Mouse (Mus musculus) retina, embryonic 14.5 days (tissue): ENCODE data around the gene Snap25.

Experiments used
- DNase-seq: peaks from one replicate; pipeline ENCODE4 v3.0.0-alpha.2; 2015; ENCODE audit warnings: low spot score

Gene Snap25

DNA sequence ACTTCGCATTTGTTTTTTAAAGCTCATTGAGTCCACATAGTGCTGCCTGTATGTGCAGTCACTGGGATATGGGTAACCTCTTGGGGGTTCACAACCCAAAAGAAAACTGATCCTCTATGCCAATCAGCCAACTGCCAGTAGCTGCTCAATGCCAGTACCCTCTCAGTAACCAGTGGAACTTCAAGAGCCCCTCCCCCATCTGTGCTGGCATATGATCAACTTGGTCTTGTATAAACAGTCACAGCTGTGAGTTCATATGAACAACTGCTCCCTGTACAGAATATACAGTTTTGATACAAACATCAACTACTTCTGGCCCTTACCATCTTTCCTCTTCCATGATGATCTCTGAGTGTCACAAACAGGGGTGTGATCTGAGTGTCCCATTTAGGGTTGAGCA lies 98.1 kb downstream of the Snap25 start:
- no peak for DNase-seq

DNA sequence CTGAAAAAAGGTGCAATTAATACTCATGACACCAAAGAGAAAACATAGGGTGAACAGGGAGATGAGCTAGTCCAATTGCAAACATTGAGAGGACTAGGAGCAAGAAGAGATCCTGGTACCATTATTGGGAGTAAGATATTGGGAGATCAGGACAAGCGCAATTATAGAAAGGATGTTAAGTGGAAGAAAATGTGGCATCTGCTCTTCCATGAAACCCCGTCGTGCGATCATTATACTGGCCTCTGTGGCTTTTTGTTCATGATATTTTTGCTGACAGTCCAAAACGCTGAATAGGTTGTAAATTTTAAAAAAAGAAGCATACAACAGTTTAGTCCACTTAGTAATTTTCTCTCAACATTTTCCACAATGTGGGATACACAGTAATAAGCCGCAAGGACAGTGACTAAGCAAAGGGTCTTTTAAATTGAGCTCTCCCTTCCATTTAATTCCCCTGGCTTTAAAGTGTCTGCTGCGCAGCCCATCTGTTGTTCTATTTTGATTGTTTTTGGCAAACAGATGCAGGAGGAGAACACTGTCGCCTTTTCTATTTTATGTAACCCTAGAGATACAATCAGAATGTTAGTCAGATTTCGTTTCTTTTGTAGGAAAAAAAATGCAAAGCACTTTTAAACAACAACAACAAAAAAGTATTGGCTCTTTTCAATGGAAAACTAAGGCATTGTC lies 103.6 kb downstream of the Snap25 start:
- no peak for DNase-seq

- DNase-seq = no peak
Observed at GRCm38 (mm10) chr2:136823751-136824716, 110.8 kb downstream of the Snap25 start.

DNA sequence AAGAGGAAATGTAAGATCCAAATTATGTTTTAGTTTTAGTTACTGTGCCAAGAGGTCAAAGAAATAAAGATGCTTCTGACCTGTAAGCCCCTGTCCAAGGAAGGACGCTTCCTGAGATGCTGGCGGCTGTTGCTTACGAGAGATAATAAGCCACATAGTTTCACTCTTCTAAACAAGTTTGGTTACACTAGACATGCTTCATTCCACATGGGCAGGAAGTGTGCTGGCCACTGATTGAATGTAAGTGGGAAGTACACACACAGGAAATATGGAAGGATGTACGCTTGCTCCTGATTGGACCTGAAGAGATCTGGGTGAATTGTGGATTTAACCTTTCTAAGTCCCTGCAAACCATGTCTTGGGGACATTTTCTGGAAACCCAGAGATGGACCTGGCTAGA lies 114.4 kb downstream of the Snap25 start:
- DNase-seq = no peak
